Mouse (Mus musculus) forebrain, embryonic 16.5 days (tissue): Measurements from ENCODE around the gene Inpp4b. TPM values are rescaled to one million over a fixed set of nuclear protein-coding genes. Genes with fewer than 3 reads are reported as not detected.
A peak's percentile ranks its signal among the peaks of the same experiment; 100 is the strongest.

ENCODE experiments used
- ATAC-seq: fragments of 200-750 bp; cut with Nextera tagmentation; 2 replicates; pipeline ENCODE4 v1.8.0; 2017; ENCODE audit warnings: mild to moderate bottlenecking, moderate library complexity
- H3K27ac ChIP-seq: fragments of 300-500 bp; sonication (generic); 2 replicates; pipeline ENCODE4 v1.5.1; 2014; ENCODE audit warnings: low read length, control low read depth
- H3K27me3 ChIP-seq: fragments of 300-500 bp; sonication (generic); replicated peaks from 2 replicates; pipeline ENCODE4 v1.6.1; 2014; ENCODE audit warnings: low read length; ENCODE audit not compliant: control insufficient read depth, insufficient read depth
- H3K36me3 ChIP-seq: fragments of 300-500 bp; sonication (generic); 2 replicates; pipeline ENCODE4 v1.6.1; 2014; ENCODE audit not compliant: control insufficient read depth, insufficient read depth
- H3K4me1 ChIP-seq: fragments of 300-500 bp; sonication (generic); replicated peaks from 2 replicates; pipeline ENCODE4 v1.6.1; 2014; ENCODE audit warnings: low read length; ENCODE audit not compliant: control insufficient read depth, insufficient read depth
- H3K4me2 ChIP-seq: fragments of 300-500 bp; sonication (generic); 2 replicates; pipeline ENCODE4 v1.6.1; 2014; ENCODE audit warnings: mild to moderate bottlenecking, low read length, control low read depth
- H3K4me3 ChIP-seq: fragments of 300-500 bp; sonication (generic); replicated peaks from 2 replicates; pipeline ENCODE4 v1.5.1; 2014; ENCODE audit warnings: mild to moderate bottlenecking, low read length, control low read depth
- H3K9ac ChIP-seq: fragments of 300-500 bp; sonication (generic); replicated peaks from 2 replicates; pipeline ENCODE4 v1.6.1; 2014; ENCODE audit warnings: low read depth, low read length, control low read depth
- H3K9me3 ChIP-seq: fragments of 300-500 bp; sonication (generic); 2 replicates; pipeline ENCODE4 v1.6.1; 2016; ENCODE audit warnings: low read length; ENCODE audit not compliant: control insufficient read depth
- WGBS: fragments of 180-500 bp; shearing (Covaris S2); extraction: QIAGEN DNeasy Blood & Tissue Kit; methylation state at CpG from one replicate; pipeline ENCODE4 v1.1.7; 2014; 5-methylcytosine and 5-hydroxymethylcytosine counted together
- polyA plus RNA-seq: library from polyadenylated mRNA; unstranded; fragments of >200 nt; fragmentation: Nextera tagmentation; extraction: Ambion mirVana; gene quantifications from 2 replicates; pipeline ENCODE4 v1.2.1, GENCODE M21; 2015

The Inpp4b gene
- polyA plus RNA-seq, 1 experiment from 2014 or later, result 6.5 TPM

- Histone ChIP-seq H3K4me2 (no peak overlapping the region), H3K36me3 (no peaks in the 10 kb centered on the region), H3K9ac (no peak overlapping the region), H3K4me1 (no peaks in the 10 kb centered on the region), H3K27ac (no peak overlapping the region), H3K4me3 (no peak overlapping the region), H3K9me3 (no peaks in the 10 kb centered on the region), H3K27me3 (no peaks in the 10 kb centered on the region)
- 55% methylated on average over 1 of the region's 1 CpGs for WGBS
- ATAC-seq, result no peak
Measured at GRCm38 (mm10) chr8:81859805-81860204, 517.4 kb downstream of the Inpp4b start.

- H3K4me2 ChIP-seq, result no peak overlapping the region
- WGBS, result 96% methylated on average over 8 of the region's 8 CpGs
- no peak overlapping the region for H3K4me3 ChIP-seq
- H3K27ac ChIP-seq, result no peak overlapping the region
- no peaks in the 10 kb centered on the region for H3K27me3 ChIP-seq
- ATAC-seq, result no peak
- no peaks in the 10 kb centered on the region for H3K36me3 ChIP-seq
- no peak overlapping the region for H3K9ac ChIP-seq
- no peaks in the 10 kb centered on the region for H3K9me3 ChIP-seq
- no peaks in the 10 kb centered on the region for H3K4me1 ChIP-seq
Measured at GRCm38 (mm10) chr8:81861311-81861710, 519.0 kb downstream of the Inpp4b start.

GRCm38 (mm10) chr8:81862738-81863137 lies 520.4 kb downstream of the Inpp4b start:
- no peaks in the 10 kb centered on the region for H3K4me1 ChIP-seq
- no peak overlapping the region for H3K9ac ChIP-seq
- no peak overlapping the region for H3K4me2 ChIP-seq
- H3K4me3 ChIP-seq, result no peak overlapping the region
- H3K9me3 ChIP-seq, result no peaks in the 10 kb centered on the region
- H3K27ac ChIP-seq, result no peak overlapping the region
- no peaks in the 10 kb centered on the region for H3K27me3 ChIP-seq
- ATAC-seq, result no peak
- no peaks in the 10 kb centered on the region for H3K36me3 ChIP-seq

- no peak for ATAC-seq
- Histone ChIP-seq H3K4me3 (no peak overlapping the region), H3K4me1 (no peaks in the 10 kb centered on the region), H3K27ac (no peak overlapping the region), H3K27me3 (no peaks in the 10 kb centered on the region), H3K4me2 (no peak overlapping the region), H3K36me3 (no peaks in the 10 kb centered on the region), H3K9me3 (no peaks in the 10 kb centered on the region), H3K9ac (no peak overlapping the region)
- 85% methylated on average over 2 of the region's 2 CpGs for WGBS
Measured at GRCm38 (mm10) chr8:81864318-81864717, 522.0 kb downstream of the Inpp4b start.

GRCm38 (mm10) chr8:81865664-81866063 lies 523.3 kb downstream of the Inpp4b start:
- 79% methylated on average over 3 of the region's 3 CpGs for WGBS
- Histone ChIP-seq H3K9ac (no peak overlapping the region), H3K4me2 (no peak overlapping the region), H3K9me3 (no peaks in the 10 kb centered on the region), H3K4me3 (no peak overlapping the region), H3K36me3 (no peaks in the 10 kb centered on the region), H3K4me1 (no peaks in the 10 kb centered on the region), H3K27ac (no peak overlapping the region), H3K27me3 (no peaks in the 10 kb centered on the region)
- no peak for ATAC-seq

- Histone ChIP-seq H3K9ac (no peak overlapping the region), H3K4me1 (no peaks in the 10 kb centered on the region), H3K9me3 (no peaks in the 10 kb centered on the region), H3K27ac (no peak overlapping the region), H3K36me3 (no peaks in the 10 kb centered on the region), H3K27me3 (no peaks in the 10 kb centered on the region), H3K4me2 (no peak overlapping the region), H3K4me3 (no peak overlapping the region)
- 84% methylated on average over 3 of the region's 3 CpGs for WGBS
- ATAC-seq, result no peak
Measured at GRCm38 (mm10) chr8:81867020-81867419, 524.7 kb downstream of the Inpp4b start.

GRCm38 (mm10) chr8:81870466-81870865 lies 528.1 kb downstream of the Inpp4b start:
- WGBS, result 94% methylated on average over 2 of the region's 2 CpGs
- no peak for ATAC-seq
- H3K27me3 ChIP-seq, result no peaks in the 10 kb centered on the region
- H3K36me3 ChIP-seq, result no peaks in the 10 kb centered on the region
- H3K4me3 ChIP-seq, result no peak overlapping the region
- H3K27ac ChIP-seq, result no peak overlapping the region
- no peaks in the 10 kb centered on the region for H3K9me3 ChIP-seq
- H3K4me2 ChIP-seq, result no peak overlapping the region
- H3K9ac ChIP-seq, result no peak overlapping the region
- no peaks in the 10 kb centered on the region for H3K4me1 ChIP-seq

- H3K4me2 ChIP-seq, result no peak overlapping the region
- 72% methylated on average over 3 of the region's 3 CpGs for WGBS
Measured at GRCm38 (mm10) chr8:81880071-81880470, 537.7 kb downstream of the Inpp4b start.

GRCm38 (mm10) chr8:81884195-81884594 lies 541.8 kb downstream of the Inpp4b start:
- Histone ChIP-seq H3K4me2 (no peak overlapping the region), H3K4me1 (no peaks in the 10 kb centered on the region; the same call in 1 of the 2 replicates), H3K27me3 (no peaks in the 10 kb centered on the region), H3K27ac (no peak overlapping the region), H3K36me3 (no peaks in the 10 kb centered on the region), H3K9ac (no peak overlapping the region), H3K4me3 (no peak overlapping the region), H3K9me3 (no peaks in the 10 kb centered on the region)
- no peak for ATAC-seq
- 80% methylated on average over 5 of the region's 5 CpGs for WGBS

More at GRCm38 (mm10) chr8:81880071-81880470, 537.7 kb downstream of the Inpp4b start:
- Histone ChIP-seq H3K27ac (no peak overlapping the region), H3K9me3 (no peaks in the 10 kb centered on the region), H3K27me3 (no peaks in the 10 kb centered on the region), H3K36me3 (no peaks in the 10 kb centered on the region), H3K9ac (no peak overlapping the region), H3K4me1 (no peaks in the 10 kb centered on the region; the same call in 1 of the 2 replicates), H3K4me3 (no peak overlapping the region)
- 0 out of 2 replicates have a peak, but pooled peaks have one; percentile 50 for ATAC-seq

GRCm38 (mm10) chr8:81888843-81889242 lies 546.5 kb downstream of the Inpp4b start:
- no peak for ATAC-seq
- Histone ChIP-seq H3K27me3 (no peaks in the 10 kb centered on the region), H3K27ac (no peak overlapping the region), H3K9me3 (no peaks in the 10 kb centered on the region), H3K4me2 (no peak overlapping the region), H3K4me3 (no peak overlapping the region), H3K4me1 (no peaks in the 10 kb centered on the region), H3K36me3 (no peaks in the 10 kb centered on the region), H3K9ac (no peak overlapping the region)
